Mouse (Mus musculus): ENCODE results near the gene Shisa8. TPM values are rescaled to one million over a fixed set of nuclear protein-coding genes. Genes with fewer than 3 reads are reported as not detected.

Shisa8 gene
- polyA plus RNA-seq, 1 experiment from 2014 or later = 0.19 TPM

DNA sequence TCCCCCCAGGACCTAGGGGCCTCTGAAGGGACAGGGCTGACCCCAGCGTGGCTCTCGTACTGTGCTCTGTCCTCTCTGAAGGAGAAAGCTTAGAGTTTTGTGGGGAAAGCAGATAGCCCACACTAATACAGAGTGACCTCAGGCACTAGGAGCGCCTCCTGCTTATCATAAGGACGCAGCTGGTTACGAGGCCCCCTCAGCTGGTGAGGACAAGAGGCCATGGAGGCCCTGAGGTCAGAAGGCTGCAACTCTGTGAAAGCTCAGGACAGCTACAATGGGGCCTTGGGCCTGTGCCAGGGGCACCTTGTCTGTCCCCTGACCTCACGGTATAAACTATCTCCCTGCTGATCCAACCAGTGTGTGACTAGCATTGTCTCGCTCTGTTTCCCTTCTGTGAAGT, 28.4 kb downstream of the Shisa8 start:
- Histone ChIP-seq H3K9ac (no peak overlapping the region), H3K4me3 (replicated peaks) (no peak overlapping the region), H3K4me1 (peaks cover 3% of the 10 kb centered on the region; the same call in 1 of the 2 replicates), H3K27ac (peak overlapping the region; percentile 40), H3K4me2 (no peak overlapping the region), H3K9me3 (no peaks in the 10 kb centered on the region), H3K27me3 (replicated peaks) (no peaks in the 10 kb centered on the region), H3K36me3 (peaks cover 91% of the 10 kb centered on the region)
- ATAC-seq (ENCODE audit: insufficient read depth, low FRiP score, low read depth) = peak; percentile 87
- 54% methylated on average over 7 of the region's 7 CpGs for WGBS

DNA sequence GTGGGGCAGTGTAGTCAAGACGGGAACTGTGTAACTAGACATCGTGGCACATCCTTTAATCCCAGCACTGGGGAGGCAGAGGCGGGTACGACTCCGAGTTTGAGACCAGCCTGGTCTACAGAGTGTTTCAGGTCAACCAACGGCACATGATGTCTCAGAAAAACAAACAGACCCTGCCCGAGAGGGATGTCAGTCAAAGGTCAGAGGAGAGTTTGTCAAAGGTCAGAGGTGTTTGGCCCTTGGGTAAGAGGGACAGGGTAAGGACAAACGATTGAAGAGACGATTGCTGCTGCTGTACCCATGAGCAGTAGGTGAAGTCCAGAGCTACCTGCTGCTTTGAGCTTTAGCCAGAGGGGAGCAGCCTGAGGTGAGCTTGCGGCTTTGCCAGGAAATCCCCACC, 29.0 kb downstream of the Shisa8 start:
- no peaks in the 10 kb centered on the region for H3K9me3 ChIP-seq
- peaks cover 3% of the 10 kb centered on the region; the same call in 1 of the 2 replicates for H3K4me1 ChIP-seq
- WGBS = 60% methylated on average over 10 of the region's 10 CpGs
- no peak overlapping the region for H3K4me3 ChIP-seq (replicated peaks)
- ATAC-seq (ENCODE audit: insufficient read depth, low FRiP score, low read depth) = no peak
- H3K27ac ChIP-seq = peak overlapping the region; percentile 40; the same call in 1 of the 2 replicates
- no peak overlapping the region for H3K9ac ChIP-seq
- H3K4me2 ChIP-seq = no peak overlapping the region
- no peaks in the 10 kb centered on the region for H3K27me3 ChIP-seq (replicated peaks)
- H3K36me3 ChIP-seq = peaks cover 95% of the 10 kb centered on the region

DNA sequence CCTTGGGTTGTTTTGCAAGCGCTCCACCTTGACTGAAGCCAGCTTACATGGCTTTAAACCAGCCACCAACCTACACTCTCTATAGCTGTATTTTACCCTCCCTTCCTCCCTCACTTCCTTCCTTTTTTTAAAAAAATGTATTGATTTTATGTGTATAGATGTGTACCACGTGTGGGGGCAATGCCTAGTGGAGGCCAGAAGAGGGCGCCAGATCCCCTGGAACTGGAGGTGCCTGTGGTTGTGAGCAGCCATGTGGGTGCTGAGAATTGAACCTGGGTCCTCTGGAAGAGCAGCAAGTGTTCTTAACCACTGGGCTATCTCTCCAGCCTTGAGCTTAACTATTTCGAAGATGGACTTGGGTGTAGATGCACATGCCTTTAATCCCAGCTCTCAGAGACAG, 30.3 kb downstream of the Shisa8 start:
- 95% methylated on average over 4 of the region's 4 CpGs for WGBS
- Histone ChIP-seq H3K27ac (no peak overlapping the region), H3K4me3 (replicated peaks) (no peak overlapping the region), H3K9me3 (no peaks in the 10 kb centered on the region), H3K27me3 (replicated peaks) (no peaks in the 10 kb centered on the region), H3K4me2 (no peak overlapping the region), H3K36me3 (peaks cover 96% of the 10 kb centered on the region), H3K9ac (no peak overlapping the region), H3K4me1 (peaks cover 3% of the 10 kb centered on the region; the same call in 1 of the 2 replicates)
- ATAC-seq (ENCODE audit: insufficient read depth, low FRiP score, low read depth) = no peak

DNA sequence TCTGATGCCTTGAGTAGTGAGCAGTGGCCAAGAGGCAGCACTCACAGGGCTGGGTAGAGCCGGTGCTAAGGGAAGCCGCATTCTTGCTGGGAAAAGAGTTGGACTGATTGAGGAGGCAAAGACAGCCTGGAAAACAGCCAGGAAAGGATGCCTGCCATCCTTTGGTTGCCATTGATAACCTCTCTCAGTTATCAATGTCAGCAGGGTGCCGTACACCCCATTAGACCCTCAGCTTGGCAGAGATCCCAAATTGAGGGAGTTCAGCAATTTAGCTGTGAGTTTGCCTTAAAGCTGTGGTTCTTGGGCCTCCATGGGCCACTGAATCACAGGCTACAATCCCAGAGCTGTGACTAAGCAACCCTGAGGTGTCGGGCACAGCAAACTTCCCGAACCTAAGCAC, 31.5 kb downstream of the Shisa8 start:
- WGBS = 85% methylated on average over 5 of the region's 5 CpGs
- Histone ChIP-seq H3K4me1 (peaks cover 3% of the 10 kb centered on the region; the same call in 1 of the 2 replicates), H3K9me3 (no peaks in the 10 kb centered on the region), H3K36me3 (peaks cover 93% of the 10 kb centered on the region), H3K27ac (no peak overlapping the region), H3K4me2 (no peak overlapping the region), H3K9ac (no peak overlapping the region), H3K27me3 (replicated peaks) (no peaks in the 10 kb centered on the region), H3K4me3 (replicated peaks) (no peak overlapping the region)
- ATAC-seq (ENCODE audit: insufficient read depth, low FRiP score, low read depth) = no peak

DNA sequence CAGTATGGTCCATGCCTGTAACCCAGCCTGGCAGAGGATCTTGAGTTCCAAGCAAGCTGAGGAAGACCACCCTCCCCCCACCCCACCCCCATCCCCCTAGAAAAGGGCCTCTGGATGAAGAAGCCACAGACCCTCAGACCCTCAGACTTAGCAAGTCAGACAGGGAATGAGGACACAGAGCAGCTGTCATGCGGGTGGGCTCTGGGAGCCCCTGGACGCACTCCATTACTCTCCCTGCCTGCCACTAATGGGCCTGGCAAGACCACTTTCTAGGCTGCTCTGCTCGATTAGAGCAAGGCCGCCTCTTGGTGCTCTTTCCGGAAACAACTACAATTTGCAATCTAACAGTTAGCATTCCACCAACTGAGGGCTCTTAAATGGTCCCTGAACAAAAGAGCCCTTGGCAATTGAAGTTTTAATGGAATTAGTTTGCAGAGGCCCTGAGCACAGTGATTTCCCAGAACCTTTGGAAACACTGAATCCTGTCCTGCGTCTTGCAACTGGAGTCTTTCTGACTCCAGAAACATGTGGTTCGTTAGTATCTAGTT, 34.8 kb downstream of the Shisa8 start:
- 87% methylated on average over 7 of the region's 7 CpGs for WGBS
- H3K4me2 ChIP-seq = no peak overlapping the region
- no peak overlapping the region for H3K27ac ChIP-seq
- H3K4me1 ChIP-seq = no peaks in the 10 kb centered on the region
- H3K9me3 ChIP-seq = no peaks in the 10 kb centered on the region
- no peak for ATAC-seq (ENCODE audit: insufficient read depth, low FRiP score, low read depth)
- H3K27me3 ChIP-seq (replicated peaks) = no peaks in the 10 kb centered on the region
- no peak overlapping the region for H3K4me3 ChIP-seq (replicated peaks)
- H3K36me3 ChIP-seq = peaks cover 87% of the 10 kb centered on the region
- no peak overlapping the region for H3K9ac ChIP-seq

DNA sequence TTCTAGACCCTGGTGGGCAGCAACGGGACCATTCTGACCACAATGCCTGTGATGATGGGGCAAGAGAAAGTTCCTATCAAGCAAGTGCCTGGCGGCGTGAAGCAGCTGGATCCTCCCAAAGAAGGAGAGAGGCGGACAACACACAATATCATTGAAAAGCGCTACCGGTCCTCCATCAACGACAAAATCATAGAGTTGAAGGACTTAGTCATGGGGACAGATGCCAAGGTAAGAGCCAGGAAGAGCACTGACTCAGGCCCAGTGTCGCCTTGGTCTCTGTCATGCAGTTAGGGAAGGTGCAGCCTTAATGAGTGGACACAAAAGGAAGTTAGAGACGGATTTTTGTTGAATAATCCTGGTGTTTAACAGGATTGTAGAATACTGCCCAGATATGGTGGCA, 37.5 kb downstream of the Shisa8 start:
- Histone ChIP-seq H3K27ac (no peak overlapping the region), H3K27me3 (replicated peaks) (no peaks in the 10 kb centered on the region), H3K4me1 (no peaks in the 10 kb centered on the region), H3K9ac (no peak overlapping the region), H3K4me3 (replicated peaks) (no peak overlapping the region), H3K4me2 (no peak overlapping the region), H3K36me3 (peaks cover 85% of the 10 kb centered on the region), H3K9me3 (no peaks in the 10 kb centered on the region)
- WGBS = 94% methylated on average over 9 of the region's 9 CpGs
- ATAC-seq (ENCODE audit: insufficient read depth, low FRiP score, low read depth) = no peak

DNA sequence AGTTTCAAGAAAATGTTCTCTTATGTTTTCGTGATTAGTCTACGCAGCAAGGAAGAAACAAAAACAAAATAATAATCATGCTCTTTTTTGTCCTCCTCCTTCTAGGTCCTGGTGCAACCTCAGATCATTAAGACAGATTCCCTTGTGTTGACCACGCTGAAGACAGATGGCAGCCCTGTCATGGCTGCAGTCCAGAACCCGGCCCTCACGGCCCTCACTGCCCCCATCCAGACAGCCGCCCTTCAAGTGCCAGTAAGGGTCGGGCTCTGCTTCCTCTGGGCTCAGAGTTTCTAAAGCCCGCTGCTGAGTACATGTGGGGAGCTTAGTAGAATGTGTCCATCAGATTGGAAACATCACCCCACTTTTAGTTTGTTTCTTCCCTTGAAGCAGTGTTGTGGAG, 40.0 kb downstream of the Shisa8 start:
- H3K36me3 ChIP-seq = peaks cover 65% of the 10 kb centered on the region
- H3K4me2 ChIP-seq = no peak overlapping the region
- H3K27ac ChIP-seq = no peak overlapping the region
- ATAC-seq (ENCODE audit: insufficient read depth, low FRiP score, low read depth) = no peak
- no peaks in the 10 kb centered on the region for H3K4me1 ChIP-seq
- H3K27me3 ChIP-seq (replicated peaks) = no peaks in the 10 kb centered on the region
- no peaks in the 10 kb centered on the region for H3K9me3 ChIP-seq
- H3K9ac ChIP-seq = no peak overlapping the region
- 80% methylated on average over 8 of the region's 8 CpGs for WGBS
- no peak overlapping the region for H3K4me3 ChIP-seq (replicated peaks)

DNA sequence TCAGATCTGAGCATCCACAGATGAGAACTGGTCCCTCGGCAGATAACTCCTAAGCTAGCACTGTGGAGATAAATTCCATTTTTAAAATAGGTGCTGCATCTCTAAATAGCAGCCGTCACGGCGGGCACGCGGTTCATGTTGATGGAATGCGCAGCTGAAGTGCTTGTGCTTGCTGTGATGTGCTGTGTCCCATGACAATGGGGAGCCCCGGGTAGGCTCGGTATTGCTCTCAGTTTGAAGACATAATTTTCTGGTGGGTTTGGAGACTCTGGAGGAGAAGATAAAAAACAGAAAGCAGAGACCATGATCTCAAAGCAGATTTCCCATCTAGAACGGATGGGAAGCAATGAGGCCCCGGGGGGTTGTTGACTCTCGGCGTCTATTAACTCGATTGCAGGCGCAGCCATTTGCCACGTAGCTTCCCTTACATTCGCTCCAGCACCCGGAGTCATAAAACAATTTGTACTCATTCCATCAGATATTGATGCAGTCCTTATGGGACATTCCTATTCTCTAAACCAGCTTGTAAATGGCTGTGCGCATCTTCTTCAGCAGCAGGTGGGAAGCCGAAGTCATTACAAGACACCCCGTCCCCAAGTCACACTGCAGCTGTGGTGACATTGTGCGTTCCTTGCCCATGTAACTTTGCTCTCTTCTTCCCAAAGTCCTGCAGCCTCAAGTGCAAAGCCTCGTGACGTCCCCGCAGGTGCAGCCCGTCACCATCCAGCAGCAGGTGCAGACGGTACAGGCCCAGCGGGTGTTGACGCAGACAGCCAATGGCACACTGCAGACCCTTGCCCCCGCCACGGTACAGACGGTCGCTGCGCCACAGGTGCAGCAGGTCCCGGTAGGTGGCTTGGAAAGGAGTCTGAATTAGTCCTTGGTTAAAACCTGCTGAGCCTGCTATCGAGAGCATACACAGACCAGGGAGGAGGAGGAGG, 41.9 kb downstream of the Shisa8 start:
- H3K27me3 ChIP-seq (replicated peaks) = no peaks in the 10 kb centered on the region
- no peak overlapping the region for H3K4me3 ChIP-seq (replicated peaks)
- peaks cover 51% of the 10 kb centered on the region for H3K36me3 ChIP-seq
- H3K27ac ChIP-seq = no peak overlapping the region
- H3K4me2 ChIP-seq = no peak overlapping the region
- no peak for ATAC-seq (ENCODE audit: insufficient read depth, low FRiP score, low read depth)
- no peak overlapping the region for H3K9ac ChIP-seq
- WGBS = 85% methylated on average over 36 of the region's 36 CpGs
- peaks cover 12% of the 10 kb centered on the region for H3K4me1 ChIP-seq
- H3K9me3 ChIP-seq = no peaks in the 10 kb centered on the region

DNA sequence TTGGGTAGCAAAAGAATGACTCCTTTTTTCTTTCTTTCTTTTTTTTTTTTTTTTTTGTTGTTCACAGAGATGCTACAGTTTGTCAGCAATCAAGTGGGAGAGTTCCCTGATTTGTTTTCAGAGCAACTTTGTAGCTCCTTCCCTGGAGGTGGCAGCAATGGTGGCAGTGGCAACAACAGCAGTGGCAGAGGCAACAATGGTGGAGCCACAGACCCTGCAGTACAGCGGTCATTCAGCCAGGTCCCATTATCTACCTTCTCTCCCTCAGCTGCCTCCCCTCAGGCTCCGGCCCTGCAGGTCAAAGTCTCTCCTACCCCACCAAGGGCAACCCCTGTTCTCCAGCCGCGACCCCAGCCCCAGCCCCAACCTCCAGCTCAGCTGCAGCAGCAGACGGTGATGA, 42.9 kb downstream of the Shisa8 start:
- WGBS = 83% methylated on average over 5 of the region's 5 CpGs
- Histone ChIP-seq H3K4me2 (no peak overlapping the region), H3K27me3 (replicated peaks) (no peaks in the 10 kb centered on the region), H3K36me3 (peaks cover 42% of the 10 kb centered on the region), H3K27ac (no peak overlapping the region), H3K4me3 (replicated peaks) (no peak overlapping the region), H3K4me1 (peaks cover 13% of the 10 kb centered on the region), H3K9ac (no peak overlapping the region), H3K9me3 (no peaks in the 10 kb centered on the region)
- no peak for ATAC-seq (ENCODE audit: insufficient read depth, low FRiP score, low read depth)

DNA sequence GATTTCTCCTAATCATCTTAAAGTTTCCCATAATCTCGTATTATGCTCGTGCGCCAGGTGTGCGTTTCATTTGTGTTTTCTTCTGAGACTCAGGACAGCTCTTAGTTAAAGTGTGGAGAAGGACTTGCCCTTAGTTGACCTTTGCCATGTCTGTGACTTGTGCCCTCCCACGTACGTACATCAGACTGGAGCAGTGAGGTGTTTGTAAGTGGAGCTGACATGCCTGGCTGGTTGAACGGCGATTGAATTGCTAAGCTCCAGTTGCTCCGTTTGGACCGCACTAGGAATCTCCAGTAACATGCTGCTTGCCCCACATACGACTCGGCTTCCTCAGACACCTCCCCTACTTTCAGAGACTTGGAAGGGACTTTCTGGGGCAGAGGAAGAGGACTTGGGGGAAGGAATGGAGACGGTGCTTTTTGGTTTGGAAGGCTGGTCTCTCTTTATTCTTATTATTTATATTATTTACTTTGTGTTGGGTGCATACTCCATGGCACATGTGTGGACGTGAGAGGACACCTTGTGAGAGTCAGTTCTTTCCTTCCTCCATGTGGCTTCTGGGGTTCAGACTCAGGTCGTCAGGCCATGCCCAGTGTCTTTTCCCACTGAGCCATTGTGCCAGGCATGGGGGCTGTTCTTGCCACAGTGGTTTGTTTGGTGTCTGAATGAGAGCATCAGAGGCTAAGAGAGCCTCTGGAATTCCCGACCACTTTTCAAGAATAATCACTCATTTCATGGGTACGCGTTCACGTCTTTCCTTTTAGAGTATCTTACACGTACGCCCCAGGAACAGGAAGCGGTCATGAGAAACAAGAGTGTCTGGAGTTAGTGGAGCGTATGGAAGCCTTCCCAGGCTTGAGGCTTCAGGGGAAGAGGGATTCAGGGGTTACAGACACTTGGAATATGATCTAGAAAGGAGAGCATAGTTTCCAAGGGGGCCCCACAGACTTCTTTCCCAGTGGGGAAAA, 45.1 kb downstream of the Shisa8 start:
- H3K27ac ChIP-seq = peak overlapping the region; percentile 83
- 0 out of 2 replicates have a peak overlapping the region, but pooled peaks have one; percentile 29 for H3K4me2 ChIP-seq
- no peaks in the 10 kb centered on the region for H3K27me3 ChIP-seq (replicated peaks)
- no peak overlapping the region for H3K4me3 ChIP-seq (replicated peaks)
- H3K9ac ChIP-seq = no peak overlapping the region
- peaks cover 25% of the 10 kb centered on the region for H3K36me3 ChIP-seq
- H3K4me1 ChIP-seq = peaks cover 30% of the 10 kb centered on the region
- ATAC-seq (ENCODE audit: insufficient read depth, low FRiP score, low read depth) = no peak
- WGBS = 61% methylated on average over 23 of the region's 23 CpGs
- H3K9me3 ChIP-seq = no peaks in the 10 kb centered on the region

DNA sequence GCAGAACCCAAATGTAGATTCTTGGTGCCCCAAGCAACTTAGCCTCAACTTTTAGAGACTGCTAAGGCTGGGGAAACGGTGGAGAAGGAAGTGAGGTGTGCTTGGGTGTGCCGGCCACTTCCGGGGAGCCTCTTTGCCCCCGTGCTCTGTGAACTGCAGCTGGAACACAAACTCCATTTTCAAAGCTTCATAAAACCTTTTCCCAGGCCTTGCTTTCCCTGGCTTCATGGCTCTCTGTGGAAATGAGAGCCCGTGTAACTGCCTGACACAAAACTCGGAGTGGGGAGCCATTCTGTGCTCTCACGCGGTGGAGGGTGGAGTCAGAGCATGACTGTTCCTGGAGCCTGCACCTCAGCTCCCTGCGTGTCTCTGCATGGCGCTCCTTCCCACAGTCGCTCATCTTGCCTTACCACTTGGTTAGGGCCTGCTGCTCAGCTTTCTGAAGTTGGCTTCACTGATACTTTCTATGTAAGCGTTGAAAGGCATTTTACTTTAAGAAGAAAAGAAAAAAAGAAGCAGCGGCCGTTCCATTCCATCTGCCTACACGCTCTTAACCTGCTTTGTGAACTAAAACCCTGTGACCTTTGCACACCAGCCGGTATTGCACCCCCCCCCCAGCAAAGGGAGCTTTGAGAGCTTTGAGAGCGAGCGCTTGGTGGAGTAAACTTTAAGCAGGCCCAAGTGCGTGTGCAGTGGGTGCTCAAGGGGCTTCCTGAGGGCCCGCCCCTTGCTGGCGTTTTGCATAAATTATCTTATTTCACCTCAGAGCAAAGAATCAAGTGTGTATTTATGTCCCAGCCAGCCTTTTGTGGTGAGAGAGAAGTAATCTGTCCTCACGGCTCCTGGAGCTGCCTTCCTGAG, 46.1 kb downstream of the Shisa8 start:
- 42% methylated on average over 22 of the region's 22 CpGs for WGBS
- Histone ChIP-seq H3K9ac (no peak overlapping the region), H3K27me3 (replicated peaks) (no peaks in the 10 kb centered on the region), H3K4me3 (replicated peaks) (no peak overlapping the region), H3K9me3 (no peaks in the 10 kb centered on the region), H3K4me2 (peak overlapping the region; percentile 29), H3K36me3 (peaks cover 18% of the 10 kb centered on the region), H3K4me1 (peaks cover 32% of the 10 kb centered on the region), H3K27ac (peak overlapping the region; percentile 83)
- ATAC-seq (ENCODE audit: insufficient read depth, low FRiP score, low read depth) = no peak
